Comparison of ENCODE assay signal across 24 mouse cellular contexts in the genomic region with DNA sequence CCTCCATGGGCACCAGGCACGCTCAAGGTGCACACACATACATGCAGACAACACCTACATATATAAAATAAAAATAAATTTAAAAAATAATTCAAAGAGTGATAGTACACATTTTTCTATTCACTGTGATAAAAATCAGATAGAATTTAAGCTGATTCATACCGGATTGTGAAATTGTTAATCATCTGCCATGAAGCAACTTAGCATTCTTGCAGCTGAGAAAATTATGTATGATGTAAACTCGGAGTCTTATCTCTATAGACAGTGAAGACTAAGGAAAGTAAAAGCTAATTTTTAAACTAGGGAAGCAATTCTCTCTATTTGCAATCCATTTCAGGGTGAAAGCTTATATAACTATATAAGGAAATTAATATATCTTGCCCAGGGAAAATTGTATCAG. TPM values are rescaled to one million over a fixed set of nuclear protein-coding genes. Genes with fewer than 3 reads are reported as not detected.
DNase-seq lines count a peak whose midpoint lies in the region; ATAC-seq and TF ChIP-seq lines count a peak whose summit lies in the region.
"Had no signal": no experiment of that assay in that cellular context is flagged by ENCODE, and none has a peak within 500 bp of the region (broad histone marks: within the 10 kb centered on the region; RNA-seq: fewer than 3 reads in every experiment).

No protein-coding gene starts in this region.

- no peak for TF ChIP-seq POLR2A in myocyte (IDR thresholded peaks at IDR 0.05; ENCODE audit: insufficient read length, low read depth)

- TF ChIP-seq CTCF in lung, postnatal 0 days (IDR thresholded peaks at IDR 0.05) = no peak

- no peak overlapping the region for H3K9ac ChIP-seq in lung, postnatal 0 days (replicated peaks; ENCODE audit: low read depth)
- H3K9ac ChIP-seq in liver, embryonic 12.5 days = no peak overlapping the region
- no peak overlapping the region for H3K9ac ChIP-seq in forebrain, embryonic 13.5 days
- H3K9ac ChIP-seq: embryonic facial prominence, embryonic 13.5 days; forebrain, embryonic 12.5 days; forebrain, embryonic 15.5 days; forebrain, postnatal 0 days had no signal

- H3K27me3 ChIP-seq in lung, postnatal 0 days (replicated peaks; ENCODE audit: insufficient read depth, low read length) = no peaks in the 10 kb centered on the region
- H3K27me3 ChIP-seq in myocyte (ENCODE audit: control insufficient read depth, insufficient read depth, insufficient read length) = no peaks in the 10 kb centered on the region
- no peaks in the 10 kb centered on the region; the same call in 1 of the 2 replicates for H3K27me3 ChIP-seq in liver, embryonic 12.5 days (replicated peaks)
- no peaks in the 10 kb centered on the region for H3K27me3 ChIP-seq in forebrain, embryonic 13.5 days
- H3K27me3 ChIP-seq: CH12.LX; embryonic facial prominence, embryonic 13.5 days; forebrain, embryonic 12.5 days; forebrain, embryonic 15.5 days had no signal

- H3K4me2 ChIP-seq in lung, postnatal 0 days (replicated peaks; ENCODE audit: low read depth, low read length) = no peak overlapping the region
- H3K4me2 ChIP-seq in myocyte (ENCODE audit: low read depth) = no peak overlapping the region
- no peak overlapping the region for H3K4me2 ChIP-seq in liver, embryonic 12.5 days
- no peak overlapping the region for H3K4me2 ChIP-seq in forebrain, embryonic 13.5 days
- H3K4me2 ChIP-seq: embryonic facial prominence, embryonic 13.5 days; forebrain, embryonic 12.5 days; forebrain, embryonic 15.5 days had no signal

- H3ac ChIP-seq in myocyte (ENCODE audit: control insufficient read depth, insufficient read length) = no peak overlapping the region

- H3K4me3 ChIP-seq in lung, postnatal 0 days (ENCODE audit: low read depth, low read length) = no peak overlapping the region
- no peak overlapping the region for H3K4me3 ChIP-seq in myocyte
- H3K4me3 ChIP-seq in liver, embryonic 12.5 days = no peak overlapping the region
- H3K4me3 ChIP-seq in forebrain, embryonic 13.5 days = no peak overlapping the region
- H3K4me3 ChIP-seq: embryonic facial prominence, embryonic 13.5 days; forebrain, embryonic 12.5 days; forebrain, embryonic 15.5 days had no signal

- TF ChIP-seq EP300 in lung, postnatal 0 days (IDR thresholded peaks at IDR 0.05) = no peak

- ATAC-seq in lung, postnatal 0 days = no peak
- no peak for ATAC-seq in liver, embryonic 12.5 days
- ATAC-seq in forebrain, embryonic 13.5 days = no peak
- ATAC-seq: forebrain, embryonic 15.5 days; forebrain, postnatal 0 days had no signal

- H3K27ac ChIP-seq in lung, postnatal 0 days (ENCODE audit: low read length) = no peak overlapping the region
- no peak overlapping the region for H3K27ac ChIP-seq in liver, embryonic 12.5 days
- H3K27ac ChIP-seq in forebrain, embryonic 13.5 days = no peak overlapping the region
- H3K27ac ChIP-seq: forebrain, embryonic 12.5 days; forebrain, embryonic 15.5 days had no signal

- no peaks in the 10 kb centered on the region for H3K36me3 ChIP-seq in lung, postnatal 0 days (ENCODE audit: insufficient read depth, low read length)
- no peaks in the 10 kb centered on the region for H3K36me3 ChIP-seq in myocyte (ENCODE audit: control insufficient read depth, insufficient read depth)
- no peaks in the 10 kb centered on the region for H3K36me3 ChIP-seq in liver, embryonic 12.5 days
- H3K36me3 ChIP-seq in forebrain, embryonic 13.5 days (ENCODE audit: poor library complexity, severe bottlenecking) = no peaks in the 10 kb centered on the region
- H3K36me3 ChIP-seq: embryonic facial prominence, embryonic 13.5 days; forebrain, embryonic 12.5 days; forebrain, embryonic 15.5 days; G1E had no signal

- H3K79me2 ChIP-seq in myocyte (ENCODE audit: control insufficient read depth, insufficient read depth) = no peaks in the 10 kb centered on the region

- 53% methylated on average over 3 of the region's 3 CpGs for WGBS in lung, postnatal 0 days
- WGBS in liver, embryonic 12.5 days (ENCODE audit: insufficient replicate concordance) = 58% methylated on average over 3 of the region's 3 CpGs
- 86% methylated on average over 3 of the region's 3 CpGs for WGBS in forebrain, embryonic 13.5 days

- no peaks in the 10 kb centered on the region for H3K9me3 ChIP-seq in lung, postnatal 0 days (ENCODE audit: low read length)
- H3K9me3 ChIP-seq in liver, embryonic 12.5 days (replicated peaks) = no peaks in the 10 kb centered on the region
- H3K9me3 ChIP-seq in forebrain, embryonic 13.5 days (replicated peaks) = no peaks in the 10 kb centered on the region
- H3K9me3 ChIP-seq: embryonic facial prominence, embryonic 13.5 days; forebrain, embryonic 12.5 days; forebrain, embryonic 15.5 days; G1E had no signal

- H3K4me1 ChIP-seq in lung, postnatal 0 days (ENCODE audit: insufficient read depth, low read depth, low read length) = no peaks in the 10 kb centered on the region; the same call in 1 of the 2 replicates
- H3K4me1 ChIP-seq in liver, embryonic 12.5 days = no peaks in the 10 kb centered on the region
- no peaks in the 10 kb centered on the region for H3K4me1 ChIP-seq in forebrain, embryonic 13.5 days
- H3K4me1 ChIP-seq: forebrain, embryonic 12.5 days; forebrain, embryonic 15.5 days had no signal

- peak; percentile 37 for DNase-seq in lung, postnatal 0 days (ENCODE audit: low spot score)
- DNase-seq in lung, postnatal 25 days (ENCODE audit: low spot score) = no peak
- DNase-seq in 416B (ENCODE audit: low read depth) (peak; percentile 79), NIH3T3 (ENCODE audit: low read depth) (peak; percentile 53)
- no peak for DNase-seq in thymus, adult 18-20 months
- DNase-seq: adrenal gland, adult 2 months; adrenal gland, postnatal 10 days; adrenal gland, postnatal 25 days; cerebellum, adult 11 months; cerebellum, adult 18-20 months; cerebellum, adult 8-10 months; cerebellum, postnatal 10 days; cerebellum, postnatal 25 days; forebrain, postnatal 0 days had no signal

TF ChIP-seq in myocyte, 11 proteins besides CTCF, POLR2A, EP300 and RAD21:
- TF ChIP-seq TCF12 (IDR thresholded peaks at IDR 0.05; ENCODE audit: insufficient read depth, poor library complexity, severe bottlenecking) (no peak), CEBPB (IDR thresholded peaks at IDR 0.05; ENCODE audit: insufficient read depth, poor library complexity, severe bottlenecking) (peak; percentile 27; the same call in 1 of the 2 replicates)

RNA-seq across cellular contexts. Expression of a gene that starts 4.7 kb away (rescaled TPM):
- polyA plus RNA-seq in lung, postnatal 0 days (2015; fragmentation: Nextera tagmentation; extraction: Ambion mirVana) = 34.6 and 42.7 TPM in 2 replicates
- polyA plus RNA-seq in myocyte (2012; fragmentation: generic; extraction: Trizol) = 39.9 TPM
- polyA plus RNA-seq in liver, embryonic 12.5 days (2016; fragmentation: Nextera tagmentation; extraction: Ambion mirVana) = 33.3 and 34.1 TPM in 2 replicates
- 77.4 and 78.7 TPM in 2 replicates for polyA plus RNA-seq in forebrain, embryonic 13.5 days (2015; fragmentation: Nextera tagmentation; extraction: Ambion mirVana)

RNA-seq across cellular contexts. Expression of a gene that starts 41.0 kb away (rescaled TPM):
- polyA plus RNA-seq in lung, postnatal 0 days (2015; fragmentation: Nextera tagmentation; extraction: Ambion mirVana) = 4.3 and 7.2 TPM in 2 replicates
- not detected for polyA plus RNA-seq in myocyte (2012; fragmentation: generic; extraction: Trizol)
- polyA plus RNA-seq in liver, embryonic 12.5 days (2016; fragmentation: Nextera tagmentation; extraction: Ambion mirVana) = 4.6 and 6.9 TPM in 2 replicates
- polyA plus RNA-seq in forebrain, embryonic 13.5 days (2015; fragmentation: Nextera tagmentation; extraction: Ambion mirVana) = 17.9 and 21.6 TPM in 2 replicates
- polyA plus RNA-seq: adrenal gland, adult 2 months; brain, embryonic 14.5 days; cortical plate, adult 2 months; G1E had no signal

Comparison
In these comparisons a context has a peak if more than half of its experiments do, and no peak if none do; other contexts are left out.
1. DNase-seq: peak in lung, postnatal 0 days (single experiment), 416B (single experiment) and NIH3T3 (single experiment); none in lung, postnatal 25 days (single experiment) and thymus, adult 18-20 months (0 of 2).